Mouse (Mus musculus) left cerebral cortex, postnatal 10 days (tissue): Measurements from ENCODE around the gene Acvr1. TPM values are rescaled to one million over a fixed set of nuclear protein-coding genes. Genes with fewer than 3 reads are reported as not detected.
A peak's percentile ranks its signal among the peaks of the same experiment; 100 is the strongest.

ENCODE experiments used
- DNase-seq, 2 experiments: peaks; one replicate each; pipeline ENCODE4 v3.0.0; 2021 to 2022; ENCODE audit warnings: low spot score in 2 of 2, mixed read lengths in 1 of 2; ENCODE audit errors: extremely low spot score in 1 of 2
- intact Hi-C: fragments of 180-260 bp; cut with DNase I; formaldehyde crosslinking; loops from one replicate; pipeline ENCODE4 v1.15.1; 2025
- total RNA-seq, 2 experiments: library from RNA; stranded (reverse); gene quantifications; 2 replicates each; pipeline ENCODE4 v1.2.3; 2021

Gene Acvr1
- total RNA-seq, 2 experiments from 2014 or later: 34.1 to 38.5 TPM

- intact Hi-C loops: no loop called here
These were observed 120.0 kb downstream of the Acvr1 start for GRCm38 (mm10) chr2:58447001-58447400.

GRCm38 (mm10) chr2:58443163-58443562 lies 123.8 kb downstream of the Acvr1 start:
- DNase-seq: no peak
- intact Hi-C loops: no loop called here

More at GRCm38 (mm10) chr2:58447001-58447400, 120.0 kb downstream of the Acvr1 start:
- no peak for DNase-seq

- intact Hi-C loops: no loop called here
- DNase-seq: no peak
These were observed 130.0 kb downstream of the Acvr1 start for GRCm38 (mm10) chr2:58436911-58437310.

- intact Hi-C loops: no loop called here
- no peak for DNase-seq
These were observed 131.4 kb downstream of the Acvr1 start for GRCm38 (mm10) chr2:58435507-58435906.

- DNase-seq: no peak
- intact Hi-C loops: no loop called here
These were observed 132.5 kb downstream of the Acvr1 start for GRCm38 (mm10) chr2:58434438-58434837.

GRCm38 (mm10) chr2:58433317-58433716 lies 133.6 kb downstream of the Acvr1 start:
- no peak for DNase-seq
- intact Hi-C loops: no loop called here

GRCm38 (mm10) chr2:58432211-58432610 lies 134.7 kb downstream of the Acvr1 start:
- DNase-seq: peak in 1 of 2 experiments; percentile 58
- intact Hi-C loops: no loop called here

GRCm38 (mm10) chr2:58425436-58426004 lies 141.4 kb downstream of the Acvr1 start:
- DNase-seq: no peak
- intact Hi-C loops: no loop called here

- no peak for DNase-seq
- intact Hi-C loops: no loop called here
These were observed 143.6 kb downstream of the Acvr1 start for GRCm38 (mm10) chr2:58423319-58423718.

GRCm38 (mm10) chr2:58419571-58419970 lies 147.4 kb downstream of the Acvr1 start:
- no peak for DNase-seq
- intact Hi-C loops: no loop called here

- intact Hi-C loops: no loop called here
- no peak for DNase-seq
These were observed 148.8 kb downstream of the Acvr1 start for GRCm38 (mm10) chr2:58418109-58418508.

GRCm38 (mm10) chr2:58417684-58418083 lies 149.3 kb downstream of the Acvr1 start:
- intact Hi-C loops: no loop called here

GRCm38 (mm10) chr2:58415037-58415436 lies 151.9 kb downstream of the Acvr1 start:
- intact Hi-C loops: no loop called here
- no peak for DNase-seq

More at GRCm38 (mm10) chr2:58417684-58418083, 149.3 kb downstream of the Acvr1 start:
- no peak for DNase-seq

- intact Hi-C loops: no loop called here
- no peak for DNase-seq
These were observed 157.9 kb downstream of the Acvr1 start for GRCm38 (mm10) chr2:58408926-58409634.

- no peak for DNase-seq
- intact Hi-C loops: no loop called here
These were observed 163.5 kb downstream of the Acvr1 start for GRCm38 (mm10) chr2:58403481-58403880.

GRCm38 (mm10) chr2:58388601-58389000 lies 178.4 kb downstream of the Acvr1 start:
- no peak for DNase-seq
- intact Hi-C loops: no loop called here

- DNase-seq: no peak
These were observed 186.9 kb downstream of the Acvr1 start for GRCm38 (mm10) chr2:58380020-58380419.

GRCm38 (mm10) chr2:58379475-58379874 lies 187.5 kb downstream of the Acvr1 start:
- no peak for DNase-seq
- intact Hi-C loops: no loop called here

More at GRCm38 (mm10) chr2:58380020-58380419, 186.9 kb downstream of the Acvr1 start:
- intact Hi-C loops: no loop called here

GRCm38 (mm10) chr2:58377417-58378130 lies 189.4 kb downstream of the Acvr1 start:
- DNase-seq: no peak
- intact Hi-C loops: no loop called here

GRCm38 (mm10) chr2:58366196-58366595 lies 200.8 kb downstream of the Acvr1 start:
- DNase-seq: no peak
- intact Hi-C loops: no loop called here
